ENCODE assay signal across 12 mouse cellular contexts in genomic region chr11:32250880-32251763, GRCm38 (mm10). TPM values are rescaled to one million over a fixed set of nuclear protein-coding genes. Genes with fewer than 3 reads are reported as not detected.
A peak's percentile ranks its signal among the peaks of the same experiment; 100 is the strongest.
DNase-seq lines count a peak whose midpoint lies in the region; ATAC-seq lines count a peak whose summit lies in the region.
"Had no signal": no experiment of that assay in that cellular context is flagged by ENCODE, and none has a peak within 500 bp of the region (broad histone marks: within the 10 kb centered on the region; RNA-seq: fewer than 3 reads in every experiment).

No protein-coding gene starts in this region.

- no peak for ATAC-seq in midbrain, embryonic 15.5 days (replicated peaks)
- peak; percentile 98 for ATAC-seq in liver, embryonic 11.5 days (replicated peaks; ENCODE audit: low FRiP score)
- peak; percentile 91; the same call in 1 of the 2 replicates for ATAC-seq in stomach, embryonic 14.5 days (ENCODE audit: insufficient number of reproducible peaks, insufficient read depth, low FRiP score, low read depth)
- ATAC-seq: hindbrain, embryonic 16.5 days had no signal

- no peaks in the 10 kb centered on the region for H3K27me3 ChIP-seq in midbrain, embryonic 10.5 days (ENCODE audit: low read depth, poor library complexity, severe bottlenecking)
- H3K27me3 ChIP-seq in midbrain, embryonic 15.5 days (replicated peaks), result no peaks in the 10 kb centered on the region
- H3K27me3 ChIP-seq in liver, embryonic 11.5 days (replicated peaks; ENCODE audit: control insufficient read depth, insufficient read depth, low read length), result no peaks in the 10 kb centered on the region
- H3K27me3 ChIP-seq in stomach, embryonic 14.5 days (ENCODE audit: control insufficient read depth, insufficient read depth, low read length), result no peaks in the 10 kb centered on the region

- DNase-seq in embryo, embryonic 11.5 days (ENCODE audit: low read depth, low spot score), result peak; percentile 19
- no peak for DNase-seq in embryo, embryonic 10.5 days (ENCODE audit: low spot score)
- no peak for DNase-seq in midbrain, embryonic 10.5 days (ENCODE audit: low spot score)
- no peak for DNase-seq in liver, embryonic 11.5 days (ENCODE audit: low spot score)
- no peak for DNase-seq in gastrocnemius, adult 18-20 months (ENCODE audit: low spot score)
- no peak for DNase-seq in gastrocnemius, postnatal 4 days (ENCODE audit: low spot score in 2 of 2)
- DNase-seq: adrenal gland, adult 8-10 months; cerebellum, postnatal 36 days had no signal

- no peaks in the 10 kb centered on the region for H3K4me1 ChIP-seq in midbrain, embryonic 10.5 days
- H3K4me1 ChIP-seq in midbrain, embryonic 15.5 days, result no peaks in the 10 kb centered on the region
- peaks cover 37% of the 10 kb centered on the region for H3K4me1 ChIP-seq in liver, embryonic 11.5 days (replicated peaks; ENCODE audit: control insufficient read depth, insufficient read depth, low read length)
- H3K4me1 ChIP-seq in stomach, embryonic 14.5 days (ENCODE audit: control insufficient read depth, insufficient read depth, low read length), result no peaks in the 10 kb centered on the region

- H3K4me3 ChIP-seq in midbrain, embryonic 10.5 days, result no peak overlapping the region
- no peak overlapping the region for H3K4me3 ChIP-seq in midbrain, embryonic 15.5 days
- no peak overlapping the region for H3K4me3 ChIP-seq in liver, embryonic 11.5 days (ENCODE audit: low read depth, low read length)
- H3K4me3 ChIP-seq in stomach, embryonic 14.5 days (ENCODE audit: low read depth, low read length), result no peak overlapping the region

- H3K9ac ChIP-seq in midbrain, embryonic 15.5 days, result no peak overlapping the region
- peak overlapping the region; percentile 55 for H3K9ac ChIP-seq in liver, embryonic 11.5 days (ENCODE audit: low read depth, low read length)
- H3K9ac ChIP-seq in stomach, embryonic 14.5 days (replicated peaks; ENCODE audit: low read depth, low read length), result no peak overlapping the region

- 0 out of 2 replicates have a peak overlapping the region, but pooled peaks have one; percentile 33 for H3K27ac ChIP-seq in midbrain, embryonic 10.5 days (replicated peaks)
- no peak overlapping the region for H3K27ac ChIP-seq in midbrain, embryonic 15.5 days
- peak overlapping the region; percentile 92 for H3K27ac ChIP-seq in liver, embryonic 11.5 days (ENCODE audit: low read depth, low read length)
- H3K27ac ChIP-seq in stomach, embryonic 14.5 days (ENCODE audit: low read length), result no peak overlapping the region

- no peak overlapping the region for H3K4me2 ChIP-seq in midbrain, embryonic 15.5 days
- H3K4me2 ChIP-seq in liver, embryonic 11.5 days, result peak overlapping the region; percentile 30
- no peak overlapping the region for H3K4me2 ChIP-seq in stomach, embryonic 14.5 days (replicated peaks; ENCODE audit: low read depth, low read length)

- H3K36me3 ChIP-seq in midbrain, embryonic 10.5 days, result peaks cover 95% of the 10 kb centered on the region
- peaks cover 13% of the 10 kb centered on the region; the same call in 1 of the 2 replicates for H3K36me3 ChIP-seq in midbrain, embryonic 15.5 days (replicated peaks)
- H3K36me3 ChIP-seq in liver, embryonic 11.5 days (ENCODE audit: control insufficient read depth, insufficient read depth, low read length), result peaks cover 11% of the 10 kb centered on the region
- peaks cover 38% of the 10 kb centered on the region for H3K36me3 ChIP-seq in stomach, embryonic 14.5 days (ENCODE audit: control insufficient read depth, insufficient read depth, low read length)

- WGBS in midbrain, embryonic 10.5 days, result 90% methylated on average over 8 of the region's 8 CpGs
- 86% methylated on average over 8 of the region's 8 CpGs for WGBS in midbrain, embryonic 15.5 days
- WGBS in liver, embryonic 11.5 days, result 67% methylated on average over 8 of the region's 8 CpGs
- 80% methylated on average over 8 of the region's 8 CpGs for WGBS in stomach, embryonic 14.5 days

- no peaks in the 10 kb centered on the region for H3K9me3 ChIP-seq in midbrain, embryonic 10.5 days (replicated peaks)
- no peaks in the 10 kb centered on the region for H3K9me3 ChIP-seq in midbrain, embryonic 15.5 days
- H3K9me3 ChIP-seq in liver, embryonic 11.5 days (ENCODE audit: control insufficient read depth, low read length), result no peaks in the 10 kb centered on the region
- no peaks in the 10 kb centered on the region for H3K9me3 ChIP-seq in stomach, embryonic 14.5 days (ENCODE audit: control insufficient read depth, low read depth, low read length)

RNA-seq across cellular contexts. Expression of gene Nprl3, which starts 16.4 kb away (rescaled TPM):
- 42.6 and 45.3 TPM in 2 replicates for polyA plus RNA-seq in midbrain, embryonic 10.5 days (2016; fragmentation: Nextera tagmentation; extraction: Ambion mirVana)
- polyA plus RNA-seq in midbrain, embryonic 15.5 days (2015; fragmentation: Nextera tagmentation; extraction: Ambion mirVana), result 46.4 and 48.4 TPM in 2 replicates
- 31.0 and 38.1 TPM in 2 replicates for polyA plus RNA-seq in liver, embryonic 11.5 days (2014; fragmentation: Nextera tagmentation; extraction: Ambion mirVana)
- 38.8 and 41.0 TPM in 2 replicates for polyA plus RNA-seq in stomach, embryonic 14.5 days (2014; fragmentation: Nextera tagmentation; extraction: Ambion mirVana)
- total RNA-seq in gastrocnemius, adult 18-20 months (2021), result 10 to 100 TPM; 20.1 to 27.4 TPM
- total RNA-seq in gastrocnemius, postnatal 4 days (2021), result 10 to 100 TPM; 26.1 to 33.5 TPM

RNA-seq across cellular contexts. Expression of gene Mpg, which starts 24.8 kb away (rescaled TPM):
- polyA plus RNA-seq in midbrain, embryonic 10.5 days (2016; fragmentation: Nextera tagmentation; extraction: Ambion mirVana), result 30.6 and 32.0 TPM in 2 replicates
- 41.2 and 44.1 TPM in 2 replicates for polyA plus RNA-seq in midbrain, embryonic 15.5 days (2015; fragmentation: Nextera tagmentation; extraction: Ambion mirVana)
- polyA plus RNA-seq in liver, embryonic 11.5 days (2014; fragmentation: Nextera tagmentation; extraction: Ambion mirVana), result 29.6 and 30.8 TPM in 2 replicates
- polyA plus RNA-seq in stomach, embryonic 14.5 days (2014; fragmentation: Nextera tagmentation; extraction: Ambion mirVana), result 37.9 and 38.4 TPM in 2 replicates
- total RNA-seq in gastrocnemius, adult 18-20 months (2021), result 1 to 10 TPM; 4.1 to 4.4 TPM
- 10 to 100 TPM; 17.6 to 18.2 TPM for total RNA-seq in gastrocnemius, postnatal 4 days (2021)

RNA-seq across cellular contexts. Expression of gene Hba-x, which starts 25.1 kb away (rescaled TPM):
- polyA plus RNA-seq in midbrain, embryonic 10.5 days (2016; fragmentation: Nextera tagmentation; extraction: Ambion mirVana), result 2,848 and 3,100 TPM in 2 replicates
- 32.4 and 44.1 TPM in 2 replicates for polyA plus RNA-seq in midbrain, embryonic 15.5 days (2015; fragmentation: Nextera tagmentation; extraction: Ambion mirVana)
- 4,144 and 4,673 TPM in 2 replicates for polyA plus RNA-seq in liver, embryonic 11.5 days (2014; fragmentation: Nextera tagmentation; extraction: Ambion mirVana)
- polyA plus RNA-seq in stomach, embryonic 14.5 days (2014; fragmentation: Nextera tagmentation; extraction: Ambion mirVana), result 93.0 and 133 TPM in 2 replicates
- total RNA-seq in gastrocnemius, adult 18-20 months (2021), result not detected
- total RNA-seq in gastrocnemius, postnatal 4 days (2021), result not detected
- total RNA-seq: adrenal gland, adult 8-10 months; layer of hippocampus, postnatal 14 days had no signal

RNA-seq across cellular contexts. Expression of gene Rhbdf1, which starts 29.0 kb away (rescaled TPM):
- polyA plus RNA-seq in midbrain, embryonic 10.5 days (2016; fragmentation: Nextera tagmentation; extraction: Ambion mirVana), result 25.1 and 26.2 TPM in 2 replicates
- 21.3 and 23.8 TPM in 2 replicates for polyA plus RNA-seq in midbrain, embryonic 15.5 days (2015; fragmentation: Nextera tagmentation; extraction: Ambion mirVana)
- polyA plus RNA-seq in liver, embryonic 11.5 days (2014; fragmentation: Nextera tagmentation; extraction: Ambion mirVana), result 16.9 and 19.1 TPM in 2 replicates
- 46.1 and 46.5 TPM in 2 replicates for polyA plus RNA-seq in stomach, embryonic 14.5 days (2014; fragmentation: Nextera tagmentation; extraction: Ambion mirVana)
- total RNA-seq in gastrocnemius, adult 18-20 months (2021), result 10 to 100 TPM; 17.8 to 17.9 TPM
- total RNA-seq in gastrocnemius, postnatal 4 days (2021), result 10 to 100 TPM; 45.7 to 57.4 TPM

RNA-seq across cellular contexts. Expression of gene Hba-a1, which starts 32.2 kb away (rescaled TPM):
- 2,199 and 2,239 TPM in 2 replicates for polyA plus RNA-seq in midbrain, embryonic 10.5 days (2016; fragmentation: Nextera tagmentation; extraction: Ambion mirVana)
- polyA plus RNA-seq in midbrain, embryonic 15.5 days (2015; fragmentation: Nextera tagmentation; extraction: Ambion mirVana), result 2,454 and 3,091 TPM in 2 replicates
- 12,698 and 12,741 TPM in 2 replicates for polyA plus RNA-seq in liver, embryonic 11.5 days (2014; fragmentation: Nextera tagmentation; extraction: Ambion mirVana)
- polyA plus RNA-seq in stomach, embryonic 14.5 days (2014; fragmentation: Nextera tagmentation; extraction: Ambion mirVana), result 2,281 and 2,565 TPM in 2 replicates
- total RNA-seq in gastrocnemius, adult 18-20 months (2021), result 100 to 1,000 TPM; 316 to 399 TPM
- 100 to 1,000 TPM; 293 to 605 TPM for total RNA-seq in gastrocnemius, postnatal 4 days (2021)

Comparison
In these comparisons a context has a peak if more than half of its experiments do, and no peak if none do; other contexts are left out.
1. H3K27ac ChIP-seq: peak in midbrain, embryonic 10.5 days (single experiment) and liver, embryonic 11.5 days (single experiment); none in midbrain, embryonic 15.5 days (single experiment) and stomach, embryonic 14.5 days (single experiment).
2. RNA of gene Hba-x, which starts 25.1 kb away (polyA plus RNA-seq): 4,144 to 4,673 TPM in liver, embryonic 11.5 days and 2,848 to 3,100 TPM in midbrain, embryonic 10.5 days; 93.0 to 133 TPM in stomach, embryonic 14.5 days and 32.4 to 44.1 TPM in midbrain, embryonic 15.5 days; every median in the first group is over 10 times any median in the second.